Mouse (Mus musculus) 3T3-L1 (cell line): Measurements from ENCODE around the gene Rac2.

Source experiments
- DNase-seq: peaks from one replicate; pipeline ENCODE4 v3.0.0-alpha.2; 2015; ENCODE audit warnings: low read depth, low spot score

Gene Rac2

GRCm38 (mm10) chr15:78572658-78573397, at the start of gene Rac2:
Gene Rac2, minus strand, starts transcription at chr15:78572783.
- DNase-seq = no peak

DNA sequence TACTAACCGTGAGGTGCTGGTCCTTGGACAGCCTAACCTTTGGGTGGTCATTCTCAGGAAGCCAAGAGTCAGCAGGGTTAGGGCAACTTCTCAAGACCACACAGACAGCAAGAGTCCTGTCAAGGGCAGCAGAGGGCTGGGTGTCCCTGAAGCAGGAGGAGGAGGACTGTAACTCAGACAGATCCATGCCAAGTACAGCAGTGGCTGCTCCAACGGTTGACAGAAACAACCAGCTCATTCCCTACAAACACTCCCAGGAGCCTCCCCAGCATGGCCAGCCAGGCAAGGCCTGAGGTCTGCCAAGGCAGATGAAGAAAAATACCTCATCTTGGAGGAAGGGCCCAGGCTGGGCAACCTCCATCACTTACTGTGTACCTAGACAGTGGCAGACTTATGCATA, 44.4 kb upstream of the Rac2 start:
- no peak for DNase-seq

DNA sequence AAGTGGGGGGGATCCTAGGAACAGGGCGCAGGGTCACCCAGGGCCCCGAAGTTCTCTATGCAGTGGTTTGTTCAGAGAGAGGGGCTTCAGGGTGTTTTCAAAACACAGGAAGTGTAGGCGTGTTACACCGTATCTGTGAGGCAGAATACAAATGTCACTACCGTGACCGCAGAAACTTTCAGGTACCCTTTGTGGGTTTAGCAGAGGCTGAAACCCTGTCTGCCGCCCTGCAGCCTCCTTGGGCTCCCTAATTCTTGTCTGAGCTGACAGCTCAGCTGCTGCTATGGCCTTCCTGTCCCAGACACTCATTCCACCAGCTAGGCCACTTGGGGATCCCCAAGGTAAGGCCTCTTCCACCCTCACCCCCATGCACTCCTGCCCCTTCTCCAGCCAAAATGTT, 42.0 kb upstream of the Rac2 start:
- no peak for DNase-seq

DNA sequence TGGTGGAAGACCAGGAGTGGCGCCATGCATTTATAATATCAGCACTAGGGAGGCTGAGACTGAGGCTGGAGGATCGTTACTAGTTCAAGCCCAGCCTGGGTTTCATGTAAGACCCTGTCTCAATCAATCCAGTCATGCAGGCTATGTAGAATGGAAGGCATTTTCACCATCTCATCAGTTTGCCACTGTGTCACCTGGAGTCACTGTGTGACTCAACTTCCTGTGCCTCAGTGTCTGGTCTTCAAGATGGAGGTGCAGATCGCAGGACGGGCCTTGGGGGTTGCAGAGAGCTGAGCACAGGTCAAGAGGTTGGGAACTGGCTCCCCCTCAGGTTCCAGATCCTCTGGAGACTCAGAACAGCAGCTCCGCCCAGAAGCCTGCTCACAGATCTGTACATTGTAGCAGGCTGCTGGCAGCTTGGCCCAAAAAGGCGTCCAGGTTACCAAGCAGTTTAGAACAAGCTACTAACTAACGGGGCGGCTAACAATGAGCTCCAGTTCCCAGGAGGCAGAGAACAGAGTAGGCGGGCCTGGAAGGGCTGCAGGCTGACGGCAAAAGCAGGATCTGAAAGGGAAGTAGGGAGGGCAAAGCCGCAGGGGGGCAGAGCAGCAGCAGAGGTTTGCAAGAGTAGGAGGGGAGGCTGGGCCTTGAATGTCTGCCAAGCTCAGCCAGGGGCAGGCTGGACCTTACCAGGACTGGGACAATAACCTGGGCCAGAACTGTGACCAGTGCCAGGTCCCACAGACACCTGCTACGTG, 38.3 kb upstream of the Rac2 start:
- no peak for DNase-seq

- DNase-seq = peak; percentile 67
Observed at GRCm38 (mm10) chr15:78607463-78607862, 34.9 kb upstream of the Rac2 start.

DNA sequence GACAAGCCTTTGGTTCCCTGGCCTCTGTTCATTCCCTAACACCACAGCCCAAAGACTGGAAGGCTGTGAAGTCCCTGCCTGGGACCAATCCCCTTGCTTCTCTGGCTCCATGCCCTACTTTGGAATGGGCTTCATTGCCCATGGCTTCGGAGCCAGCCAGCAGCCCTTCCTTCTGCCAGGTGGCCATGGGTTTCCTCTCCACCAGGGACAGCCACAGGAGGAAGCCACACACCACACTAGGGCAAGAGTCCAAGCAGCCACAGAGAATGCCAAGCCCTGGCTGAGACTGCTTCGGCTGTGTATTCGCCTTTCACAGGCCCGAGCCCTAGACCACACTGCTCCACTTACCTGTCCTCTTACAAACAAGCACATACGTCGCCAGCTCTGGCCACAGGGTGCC, 33.5 kb upstream of the Rac2 start:
- no peak for DNase-seq

- DNase-seq = no peak
Observed at GRCm38 (mm10) chr15:78605371-78605791, 32.8 kb upstream of the Rac2 start.

DNA sequence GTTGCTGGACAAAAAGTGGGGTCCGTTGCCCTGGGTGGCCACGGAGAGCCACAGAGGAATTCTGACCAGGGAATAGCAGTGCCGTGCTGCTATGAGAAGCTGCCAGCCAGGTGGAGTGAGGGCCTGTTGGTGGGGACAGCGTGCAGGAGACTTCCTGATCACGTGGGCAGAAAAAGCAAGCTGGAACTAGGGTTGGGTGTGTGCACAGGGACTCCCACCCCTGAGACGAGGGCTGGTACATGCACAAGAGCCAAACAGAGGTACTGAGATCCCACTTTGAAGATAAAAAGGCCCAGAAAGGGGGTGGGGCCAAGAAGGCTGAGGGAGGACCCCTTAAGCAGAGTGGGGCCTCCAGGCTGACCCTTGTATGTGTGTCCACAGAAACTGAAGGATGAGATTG, 31.7 kb upstream of the Rac2 start:
- DNase-seq = no peak

DNA sequence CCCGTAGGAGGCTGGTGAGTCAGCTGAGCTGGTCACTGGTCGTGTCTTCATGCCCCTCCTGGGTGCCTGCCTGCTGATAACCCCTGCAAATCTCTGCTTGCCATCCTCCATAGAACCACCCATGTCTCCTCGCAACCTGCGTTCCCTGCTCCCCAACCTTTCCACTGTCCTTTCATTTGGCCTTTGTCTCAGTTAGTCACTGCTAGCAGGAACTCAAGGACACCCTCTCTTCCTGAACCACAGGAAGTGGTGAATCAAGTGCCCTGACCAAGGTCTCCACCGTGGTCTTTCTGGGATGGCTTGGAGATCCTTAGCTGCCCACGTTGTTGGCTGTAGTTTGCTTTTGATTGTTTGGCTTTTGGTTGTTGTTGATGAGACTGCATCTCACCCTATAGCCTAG, 28.6 kb upstream of the Rac2 start:
- DNase-seq = no peak

GRCm38 (mm10) chr15:78599529-78600193, 27.1 kb upstream of the Rac2 start:
- no peak for DNase-seq

- DNase-seq = no peak
Observed at GRCm38 (mm10) chr15:78599124-78599523, 26.5 kb upstream of the Rac2 start.

- no peak for DNase-seq
Observed at GRCm38 (mm10) chr15:78597729-78598128, 25.1 kb upstream of the Rac2 start.

DNA sequence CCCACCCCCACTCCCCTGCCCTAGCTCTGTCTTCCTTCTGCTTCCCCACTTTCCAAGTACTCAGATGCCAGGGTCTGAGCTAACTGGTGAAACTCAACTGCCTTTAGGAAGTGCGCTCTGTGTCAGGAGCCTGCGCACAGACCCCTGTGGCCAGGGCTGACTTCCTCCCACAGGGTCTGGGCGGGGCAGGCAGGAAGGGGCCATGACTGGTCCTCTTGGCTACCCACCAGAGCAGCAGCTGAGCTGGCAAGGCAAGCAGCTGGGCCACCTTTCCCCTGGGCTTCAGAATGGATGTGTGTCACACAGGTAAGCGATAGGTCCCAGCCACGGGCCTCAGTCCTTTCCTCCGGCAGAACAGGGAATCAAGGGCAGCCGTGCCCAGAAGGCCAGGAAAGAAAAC, 24.3 kb upstream of the Rac2 start, which contains the start of gene Cyth4:
Gene Cyth4, plus strand, starts transcription at position 134 of the 400 bp plus-strand sequence.
- no peak for DNase-seq

DNA sequence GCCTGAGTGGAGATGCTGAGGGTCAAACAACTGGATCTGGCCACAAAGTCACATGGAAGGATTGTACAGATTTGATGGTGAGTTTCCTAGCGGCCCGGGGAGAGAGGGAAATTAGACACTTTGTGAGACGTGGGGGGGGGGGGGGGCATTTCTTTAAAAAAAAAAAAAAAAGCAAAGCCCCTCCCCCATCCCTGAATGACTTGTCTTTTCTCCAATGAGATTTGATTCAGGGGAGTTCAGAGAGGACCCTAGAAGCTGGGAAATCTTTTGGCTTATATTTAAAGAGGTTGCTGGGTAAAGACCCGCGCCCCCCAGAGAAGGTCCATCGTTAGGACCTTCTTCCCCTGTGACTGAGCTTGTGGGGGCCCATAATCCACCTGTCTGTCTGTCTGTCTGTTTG, 23.9 kb upstream of the Rac2 start:
- DNase-seq = no peak

DNA sequence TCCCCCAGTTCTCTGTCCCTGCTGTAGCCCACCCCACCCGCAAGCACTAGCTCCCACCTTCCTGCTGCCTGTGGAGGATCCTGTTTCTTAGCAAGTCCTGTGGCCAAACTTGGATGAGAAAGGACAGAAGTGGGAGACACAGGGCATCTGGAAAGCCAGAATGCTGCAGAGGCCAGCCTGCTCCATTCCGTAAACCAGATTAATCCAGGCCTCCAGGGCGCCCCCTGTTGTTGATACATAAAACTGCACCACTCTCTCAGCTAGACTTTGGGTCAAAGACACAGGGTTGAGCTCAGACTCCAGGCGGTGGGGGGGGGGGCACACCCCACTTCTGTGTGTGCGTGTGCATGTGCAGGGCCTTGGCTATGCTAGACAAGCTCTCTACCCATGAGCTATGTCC, 22.9 kb upstream of the Rac2 start:
- no peak for DNase-seq

GRCm38 (mm10) chr15:78594831-78595230, 22.2 kb upstream of the Rac2 start:
- DNase-seq = no peak

DNA sequence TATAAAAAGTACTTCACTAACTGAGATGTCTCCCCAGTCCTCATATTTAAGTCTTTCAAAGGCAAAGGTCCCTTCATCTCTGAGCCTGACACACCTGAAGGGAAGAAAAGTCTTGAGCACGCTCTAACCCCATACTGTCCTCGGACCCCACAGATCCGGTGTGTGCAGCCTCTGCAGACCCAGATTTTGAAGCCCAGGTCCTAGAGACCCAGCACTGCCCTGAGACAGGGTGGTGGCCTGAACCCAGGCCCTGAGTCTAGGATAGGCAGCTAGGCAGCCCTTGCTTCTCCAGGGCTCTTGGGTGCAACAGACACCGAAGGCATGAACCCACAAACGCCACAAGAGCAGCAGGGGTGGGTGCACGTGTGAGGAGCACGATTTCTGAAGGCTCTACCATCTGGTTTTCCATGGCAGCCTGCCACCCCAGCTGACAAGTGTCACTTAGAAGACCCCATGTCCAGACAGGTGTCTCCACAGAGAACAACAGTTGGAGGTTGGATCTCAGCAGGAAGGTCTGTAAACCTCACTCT, 21.4 kb upstream of the Rac2 start:
- DNase-seq = no peak

GRCm38 (mm10) chr15:78592452-78592968, 19.9 kb upstream of the Rac2 start:
- DNase-seq = no peak

DNA sequence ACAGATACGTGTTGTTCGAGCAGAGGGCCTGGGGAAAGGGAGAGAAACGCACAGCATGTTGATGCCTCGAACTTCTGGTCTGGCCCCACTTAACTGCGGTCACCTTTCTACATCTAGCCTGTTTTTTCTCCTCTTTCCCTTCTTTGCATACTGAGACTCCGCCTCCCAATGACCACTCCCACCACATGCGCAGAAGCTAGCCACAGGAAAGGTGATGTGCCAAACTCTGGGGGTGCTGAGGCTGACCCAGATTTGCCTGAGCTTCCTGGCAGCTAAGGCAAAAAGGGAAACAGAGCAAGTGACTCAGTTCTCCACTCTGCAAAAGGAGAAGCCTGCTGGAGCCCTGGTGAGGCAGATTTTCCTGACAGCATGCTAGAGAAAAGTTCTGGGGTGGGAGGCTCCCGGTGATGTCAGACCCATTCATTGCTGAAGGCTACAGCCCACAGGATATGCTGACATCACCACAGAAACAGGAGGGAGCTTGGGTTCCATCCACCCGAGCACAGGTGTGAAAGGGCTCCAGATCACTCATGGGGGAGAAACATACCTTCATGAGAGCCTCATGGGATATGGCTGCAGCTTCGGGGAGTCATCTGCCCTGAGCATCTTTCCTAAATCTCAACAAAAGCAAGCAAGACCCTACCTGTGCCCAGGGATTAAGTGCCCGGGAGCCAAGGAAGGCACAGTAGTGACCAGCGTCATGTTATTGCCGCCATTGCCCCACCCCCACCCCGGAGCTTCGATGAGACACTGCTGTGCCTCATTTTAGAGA, 19.3 kb upstream of the Rac2 start:
- peak; percentile 10 for DNase-seq

DNA sequence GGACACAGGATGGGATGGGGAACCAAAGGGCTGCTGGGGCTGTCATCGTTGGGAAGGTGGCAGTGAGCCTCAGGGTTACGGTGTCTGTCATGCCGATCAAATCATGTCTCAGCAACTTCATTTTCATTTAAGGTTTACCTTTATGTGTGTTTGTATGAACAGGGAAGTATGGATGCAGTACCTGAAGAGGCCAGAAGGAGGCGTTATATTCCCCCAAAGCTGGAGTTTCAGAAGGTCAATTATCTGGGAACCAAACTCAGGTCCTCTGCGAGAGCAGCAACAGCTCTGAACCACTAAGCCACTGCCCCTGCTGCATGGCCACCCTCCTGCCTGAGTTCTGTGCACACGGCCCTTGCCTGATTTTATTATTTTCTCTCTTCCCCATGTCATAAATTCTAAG, 18.2 kb upstream of the Rac2 start:
- no peak for DNase-seq

GRCm38 (mm10) chr15:78589936-78590335, 17.4 kb upstream of the Rac2 start:
- DNase-seq = no peak
